Comparison of ENCODE assay signal across 8 mouse cellular contexts in the genomic region with DNA sequence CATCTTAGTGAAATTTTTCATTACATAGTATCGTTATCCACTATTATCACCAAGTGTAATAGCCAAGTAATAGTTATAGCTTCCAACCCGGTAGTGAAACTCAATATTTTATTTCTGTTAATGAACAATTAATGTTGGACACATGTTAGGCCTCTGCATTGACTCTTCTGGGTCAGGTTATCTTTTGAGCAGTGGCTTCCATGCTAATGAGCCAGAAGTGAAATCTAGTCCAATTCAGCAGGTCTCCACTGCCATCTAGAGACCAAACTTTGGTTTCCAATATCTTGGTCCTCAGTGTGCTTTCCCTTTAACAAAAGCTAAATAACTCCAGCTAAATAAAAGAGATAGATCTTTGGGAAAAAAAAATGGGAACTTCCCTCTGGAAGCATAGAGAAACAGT.
DNase-seq lines count a peak whose midpoint lies in the region; ATAC-seq lines count a peak whose summit lies in the region.

No protein-coding gene starts in this region.

- no peak overlapping the region for H3K9ac ChIP-seq in hindbrain, embryonic 11.5 days (ENCODE audit: low read depth, low read length)
- H3K9ac ChIP-seq in hindbrain, embryonic 16.5 days (ENCODE audit: low read depth, low read length), result no peak overlapping the region

- no peak overlapping the region for H3K27ac ChIP-seq in hindbrain, embryonic 11.5 days (ENCODE audit: low read depth, low read length)
- no peak overlapping the region for H3K27ac ChIP-seq in hindbrain, embryonic 16.5 days (ENCODE audit: low read depth, low read length)

- no peaks in the 10 kb centered on the region for H3K4me1 ChIP-seq in hindbrain, embryonic 11.5 days (replicated peaks; ENCODE audit: control insufficient read depth, insufficient read depth, low read length)
- H3K4me1 ChIP-seq in hindbrain, embryonic 16.5 days (ENCODE audit: control insufficient read depth, insufficient read depth, low read depth, low read length), result no peaks in the 10 kb centered on the region

- no peaks in the 10 kb centered on the region for H3K27me3 ChIP-seq in hindbrain, embryonic 11.5 days (ENCODE audit: control insufficient read depth, insufficient read depth, low read length)
- H3K27me3 ChIP-seq in hindbrain, embryonic 16.5 days (replicated peaks; ENCODE audit: control insufficient read depth, insufficient read depth, low read length), result no peaks in the 10 kb centered on the region

- H3K4me3 ChIP-seq in hindbrain, embryonic 11.5 days (ENCODE audit: low read depth, low read length), result no peak overlapping the region
- H3K4me3 ChIP-seq in hindbrain, embryonic 16.5 days (ENCODE audit: low read length), result no peak overlapping the region

- 75% methylated on average over 2 of the region's 2 CpGs for whole genome bisulfite sequencing in hindbrain, embryonic 11.5 days
- WGBS in hindbrain, embryonic 16.5 days, result 61% methylated on average over 2 of the region's 2 CpGs

- peak; percentile 40; the same call in 1 of the 2 replicates for ATAC-seq in hindbrain, embryonic 11.5 days (ENCODE audit: low FRiP score)
- no peak; the same call in 1 of the 2 replicates for ATAC-seq in hindbrain, embryonic 16.5 days
- no peak for ATAC-seq in monocyte, adult 5-6 weeks (replicated peaks; ENCODE audit: insufficient number of reproducible peaks, low FRiP score, low TSS enrichment, poor library complexity, severe bottlenecking)
- no peak for ATAC-seq in erythroid progenitor cell, adult 5-6 weeks (replicated peaks; ENCODE audit: low FRiP score, poor library complexity, severe bottlenecking)

- H3K4me2 ChIP-seq in hindbrain, embryonic 11.5 days (replicated peaks; ENCODE audit: low read depth, low read length), result no peak overlapping the region
- H3K4me2 ChIP-seq in hindbrain, embryonic 16.5 days (ENCODE audit: low read length), result no peak overlapping the region

- H3K9me3 ChIP-seq in hindbrain, embryonic 11.5 days (ENCODE audit: control insufficient read depth, low read length), result no peaks in the 10 kb centered on the region
- H3K9me3 ChIP-seq in hindbrain, embryonic 16.5 days (ENCODE audit: control insufficient read depth, low read length), result no peaks in the 10 kb centered on the region

- intact Hi-C loops in heart, postnatal 36 days (cut with DNase I), result no loop called here

- no peaks in the 10 kb centered on the region for H3K36me3 ChIP-seq in hindbrain, embryonic 11.5 days (ENCODE audit: control insufficient read depth, insufficient read depth, low read length)
- H3K36me3 ChIP-seq in hindbrain, embryonic 16.5 days (ENCODE audit: control insufficient read depth, insufficient read depth, low read length), result no peaks in the 10 kb centered on the region

- peak; percentile 27 for DNase-seq in hindbrain, embryonic 11.5 days (ENCODE audit: low spot score)
- peak; percentile 7 to 37 for DNase-seq in right cerebral cortex, adult 2 months (ENCODE audit: low spot score in 2 of 2)
- DNase-seq in right cerebral cortex, postnatal 4 days, result no peak
- DNase-seq in layer of hippocampus, adult 18-20 months (ENCODE audit: low spot score in 2 of 2), result peak; percentile 2 to 44
- DNase-seq in heart, postnatal 36 days, result no peak

Comparison
In these comparisons a context has a peak if more than half of its experiments do, and no peak if none do; other contexts are left out.
1. DNase-seq: peak in hindbrain, embryonic 11.5 days (single experiment), right cerebral cortex, adult 2 months (2 of 2) and layer of hippocampus, adult 18-20 months (2 of 2); none in right cerebral cortex, postnatal 4 days (single experiment) and heart, postnatal 36 days (0 of 2).